Mouse (Mus musculus) olfactory bulb, adult 2 months (tissue): ENCODE measurements around the gene Limd1. TPM values are rescaled to one million over a fixed set of nuclear protein-coding genes. Genes with fewer than 3 reads are reported as not detected.

Source experiments
- H3K27ac ChIP-seq: fragments of 200-500 bp; 2 replicates; pipeline ENCODE4 v1.5.1; 2012; ENCODE audit warnings: low read depth, low read length; ENCODE audit not compliant: insufficient read depth
- H3K4me1 ChIP-seq: fragments of 200-500 bp; 2 replicates; pipeline ENCODE4 v1.6.1; 2012; ENCODE audit warnings: low read length; ENCODE audit not compliant: control insufficient read depth, insufficient read depth
- H3K4me3 ChIP-seq: fragments of 200-500 bp; 2 replicates; pipeline ENCODE4 v1.5.1; 2012; ENCODE audit warnings: mild to moderate bottlenecking, low read depth, low read length, moderate library complexity; ENCODE audit not compliant: insufficient read depth
- CTCF ChIP-seq: fragments of 200-500 bp; IDR thresholded peaks from 2 replicates; pipeline ENCODE4 v1.5.1; 2012; ENCODE audit warnings: low read depth, mild to moderate bottlenecking, low read length, moderate library complexity; ENCODE audit not compliant: insufficient read depth
- POLR2A ChIP-seq: fragments of 200-500 bp; IDR thresholded peaks from 2 replicates; pipeline ENCODE4 v1.6.1; 2012; ENCODE audit warnings: mild to moderate bottlenecking, low read depth, low read length, moderate library complexity; ENCODE audit not compliant: insufficient read depth
- WGBS: fragments of 180-500 bp; shearing (Covaris S2); methylation state at CpG from one replicate; pipeline ENCODE4 v1.1.7; 2018; 5-methylcytosine and 5-hydroxymethylcytosine counted together
- polyA plus RNA-seq: library from polyadenylated mRNA; stranded (reverse); fragments of >200 nt; gene quantifications from 2 replicates; pipeline ENCODE4 v1.2.4, GENCODE M21; 2012; ENCODE audit warnings: low replicate concordance; ENCODE audit not compliant: missing spikeins, insufficient read depth, insufficient read length

Limd1 gene
- polyA plus RNA-seq, 1 experiment: not detected

GRCm38 (mm10) chr9:123490930-123491329 is 12.4 kb downstream of the Limd1 start:
- Histone ChIP-seq H3K4me3 (no peak overlapping the region), H3K4me1 (peaks cover 5% of the 10 kb centered on the region), H3K27ac (no peak overlapping the region)
- WGBS: 75% methylated on average over 5 of the region's 5 CpGs
- TF ChIP-seq CTCF: no peak
- TF ChIP-seq POLR2A: no peak

GRCm38 (mm10) chr9:123491917-123492585 is 13.5 kb downstream of the Limd1 start:
- Histone ChIP-seq H3K4me3 (no peak overlapping the region), H3K4me1 (peaks cover 5% of the 10 kb centered on the region), H3K27ac (no peak overlapping the region)
- TF ChIP-seq CTCF (no peak), POLR2A (no peak)
- WGBS: 59% methylated on average over 9 of the region's 9 CpGs

- 39% methylated on average over 13 of the region's 13 CpGs for whole genome bisulfite sequencing
- H3K4me3 ChIP-seq: no peak overlapping the region
- H3K4me1 ChIP-seq: peaks cover 3% of the 10 kb centered on the region
- no peak for TF ChIP-seq CTCF
- no peak for TF ChIP-seq POLR2A
- no peak overlapping the region for H3K27ac ChIP-seq
Observed at GRCm38 (mm10) chr9:123496665-123497064, 18.2 kb downstream of the Limd1 start.

GRCm38 (mm10) chr9:123497906-123498305 is 19.4 kb downstream of the Limd1 start:
- Histone ChIP-seq H3K4me3 (no peak overlapping the region), H3K27ac (no peak overlapping the region), H3K4me1 (peaks cover 3% of the 10 kb centered on the region; the same call in 1 of the 2 replicates)
- 94% methylated on average over 5 of the region's 5 CpGs for WGBS
- TF ChIP-seq CTCF (no peak), POLR2A (no peak)

- Histone ChIP-seq H3K4me3 (no peak overlapping the region), H3K4me1 (peaks cover 7% of the 10 kb centered on the region), H3K27ac (no peak overlapping the region)
- no peak for TF ChIP-seq POLR2A
- no peak for TF ChIP-seq CTCF
- 86% methylated on average over 4 of the region's 4 CpGs for WGBS
Observed at GRCm38 (mm10) chr9:123500480-123500879, 22.0 kb downstream of the Limd1 start.

GRCm38 (mm10) chr9:123503171-123503834 is 24.8 kb downstream of the Limd1 start:
- 25% methylated on average over 5 of the region's 5 CpGs for WGBS
- TF ChIP-seq POLR2A (no peak), CTCF (no peak)
- Histone ChIP-seq H3K4me3 (no peak overlapping the region), H3K27ac (peak overlapping the region; percentile 51), H3K4me1 (peaks cover 4% of the 10 kb centered on the region)

- Histone ChIP-seq H3K4me3 (no peak overlapping the region), H3K27ac (no peak overlapping the region), H3K4me1 (peaks cover 4% of the 10 kb centered on the region)
- TF ChIP-seq CTCF: no peak
- TF ChIP-seq POLR2A: no peak
- 21% methylated on average over 2 of the region's 2 CpGs for WGBS
Observed at GRCm38 (mm10) chr9:123504325-123504724, 25.8 kb downstream of the Limd1 start.

- H3K4me3 ChIP-seq: no peak overlapping the region
- H3K27ac ChIP-seq: no peak overlapping the region
- WGBS: 69% methylated on average over 1 of the region's 1 CpGs
- no peak for TF ChIP-seq CTCF
- TF ChIP-seq POLR2A: no peak
- peaks cover 4% of the 10 kb centered on the region for H3K4me1 ChIP-seq
Observed at GRCm38 (mm10) chr9:123505598-123505997, 27.1 kb downstream of the Limd1 start.

GRCm38 (mm10) chr9:123506270-123507146 is 28.0 kb downstream of the Limd1 start:
- TF ChIP-seq CTCF (no peak), POLR2A (no peak)
- H3K27ac ChIP-seq: no peak overlapping the region
- H3K4me3 ChIP-seq: no peak overlapping the region
- peaks cover 4% of the 10 kb centered on the region for H3K4me1 ChIP-seq
- WGBS: 69% methylated on average over 4 of the region's 4 CpGs
